Mouse (Mus musculus): ENCODE measurements around the gene Wdhd1.

DNA sequence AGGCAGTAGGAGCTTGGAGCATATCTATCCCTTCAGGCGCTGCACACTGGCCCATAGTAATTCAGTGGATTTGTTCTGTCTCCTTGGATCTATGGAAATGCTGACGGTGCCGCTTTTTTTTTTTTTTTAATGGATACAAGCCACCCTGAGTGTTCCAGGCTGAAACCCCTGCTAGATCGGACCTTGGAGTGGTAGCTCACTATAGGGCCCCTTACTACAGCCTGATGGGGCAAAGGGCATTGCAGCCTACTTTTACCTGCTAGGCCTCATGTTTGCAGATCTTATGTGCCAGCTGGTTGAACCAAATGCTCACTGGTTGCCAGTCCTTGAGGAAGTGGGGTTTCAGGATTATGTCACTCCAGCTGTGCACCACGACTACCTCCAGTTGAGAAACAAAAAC lies 62.3 kb downstream of the Wdhd1 start:
- TF ChIP-seq POLR2A (IDR thresholded peaks at IDR 0.05; ENCODE audit: control insufficient read depth, low read depth, low read length) (no peak), CTCF (IDR thresholded peaks at IDR 0.05; ENCODE audit: control insufficient read depth, insufficient read depth, insufficient replicate concordance, low read depth, low read length) (no peak)

Measured in testis, adult 2 months (tissue).